Mouse (Mus musculus) layer of hippocampus, postnatal 14 days (tissue): ENCODE measurements at regions not wholly inside any gene's neighbourhood (a gene's known extent, or its start where the extent isn't known, plus 50 kb on each side); places are given as distances from the start of the nearest gene placed in this dataset.

ENCODE experiments used
- DNase-seq, 2 experiments: peaks; one replicate each; pipeline ENCODE4 v3.0.0; 2021 to 2022; ENCODE audit warnings: low spot score in 2 of 2, mixed read lengths in 1 of 2

GRCm38 (mm10) chr5:47921731-47922130, 61.2 kb upstream of the Slit2 start:
- no peak for DNase-seq

GRCm38 (mm10) chr5:47930234-47930633, 52.7 kb upstream of the Slit2 start:
- peak in 1 of 2 experiments; percentile 49 for DNase-seq
